Mouse (Mus musculus) spleen, postnatal 14 days (tissue): ENCODE results near the gene Btnl6.
"Not testable (repeated sequence)": the region's sequence is repeated elsewhere in the genome, so short reads cannot be mapped to it uniquely, and the experiment has no call there.

Experiments used
- DNase-seq, 2 experiments: peaks; one replicate each; pipeline ENCODE4 v3.0.0; 2021 to 2022; ENCODE audit warnings: low spot score in 2 of 2

Gene Btnl6

DNA sequence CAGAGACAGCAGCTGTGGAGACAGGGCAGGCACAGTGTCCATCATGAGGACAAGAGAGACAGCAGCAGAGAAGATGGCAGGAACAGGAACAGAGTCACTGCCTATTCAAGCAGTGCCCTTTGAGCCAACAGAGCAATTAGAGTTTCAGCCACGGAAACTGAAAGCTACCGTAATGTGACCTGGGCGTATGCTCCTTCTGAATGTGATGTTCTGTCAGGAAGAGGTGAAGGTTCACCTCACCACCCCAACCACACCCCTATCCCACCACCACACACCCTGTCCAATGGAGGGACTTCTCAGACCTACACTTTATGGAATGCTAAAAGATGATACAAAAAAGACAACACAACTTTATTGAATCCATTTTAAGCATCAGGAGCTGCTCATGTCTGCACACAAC is 19.8 kb downstream of the Btnl6 start:
- not testable (repeated sequence) for DNase-seq

GRCm38 (mm10) chr17:34496539-34496938 is 20.6 kb downstream of the Btnl6 start:
- DNase-seq: no peak

DNA sequence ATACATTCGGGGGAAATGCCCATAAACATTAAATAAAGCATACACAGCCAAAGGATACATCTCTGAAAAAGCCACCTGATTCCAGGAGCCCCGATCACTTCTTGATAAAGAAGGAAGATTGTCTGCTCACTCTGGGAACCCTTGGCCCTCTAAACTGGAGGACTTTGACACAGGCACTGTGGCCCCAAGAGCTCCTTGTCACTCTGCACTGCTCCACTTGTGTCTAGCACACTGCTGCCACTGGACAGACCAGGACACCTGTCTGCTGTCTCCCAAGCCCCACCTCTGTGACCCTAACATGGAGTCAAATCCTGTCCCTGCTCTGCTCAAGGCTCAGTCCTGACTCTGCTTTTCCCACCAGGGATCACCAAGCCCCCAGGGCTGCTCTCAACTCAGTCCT is 22.0 kb downstream of the Btnl6 start:
- DNase-seq: not testable (repeated sequence)

DNA sequence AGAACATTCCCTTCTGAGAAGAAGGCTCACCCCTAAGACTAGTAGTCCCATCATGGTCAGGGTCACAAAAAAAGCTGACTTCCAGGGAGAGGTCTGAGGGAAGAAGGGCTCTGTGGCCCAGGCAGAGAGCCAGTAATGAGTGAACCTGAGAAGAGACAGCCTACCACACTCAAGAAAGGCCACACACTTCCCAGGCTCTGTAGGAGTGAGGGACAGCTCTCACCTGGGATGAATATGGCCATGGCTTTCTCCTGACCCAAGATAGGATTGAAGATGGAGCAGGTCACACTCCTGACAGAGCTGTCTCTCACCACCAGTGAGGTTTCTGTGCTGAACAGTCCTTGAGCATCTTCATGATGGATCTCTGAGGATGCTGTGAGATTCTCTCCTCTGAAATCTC is 24.4 kb downstream of the Btnl6 start:
- DNase-seq: no peak

DNA sequence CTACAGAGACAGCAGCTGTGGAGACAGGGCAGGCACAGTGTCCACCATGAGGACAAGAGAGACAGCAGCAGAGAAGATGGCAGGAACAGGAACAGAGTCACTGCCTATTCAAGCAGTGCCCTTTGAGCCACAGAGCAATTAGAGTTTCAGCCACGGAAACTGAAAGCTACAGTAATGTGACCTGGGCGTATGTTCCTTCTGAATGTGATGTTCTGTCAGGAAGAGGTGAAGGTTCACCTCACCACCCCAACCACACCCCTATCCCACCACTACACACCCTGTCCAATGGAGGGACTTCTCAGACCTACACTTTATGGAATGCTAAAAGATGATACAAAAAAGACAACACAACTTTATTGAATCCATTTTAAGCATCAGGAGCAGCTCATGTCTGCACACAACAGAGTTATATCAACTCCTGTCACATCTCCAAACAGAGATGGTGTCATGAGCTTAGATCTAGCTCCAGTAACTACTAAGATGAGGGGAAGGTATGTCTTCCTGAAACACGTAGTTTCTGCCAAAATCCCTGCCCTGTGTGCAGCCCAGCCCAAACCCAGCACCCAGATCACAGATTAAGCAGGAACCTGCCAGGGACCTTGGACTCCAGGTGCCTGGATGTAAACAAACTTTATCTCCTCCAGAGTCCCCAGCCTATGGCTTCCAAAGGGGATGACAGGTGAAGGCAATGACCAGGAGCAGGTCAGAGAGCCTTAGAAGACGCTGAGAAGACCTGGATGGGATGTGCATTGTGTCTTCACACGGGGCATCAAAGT is 39.7 kb downstream of the Btnl6 start, which contains the start of gene Btnl4:
TSS of gene Btnl4 (minus strand) at position 81 of the 776 bp plus-strand sequence.
- not testable (repeated sequence) for DNase-seq

- DNase-seq: no peak
Measured at GRCm38 (mm10) chr17:34476427-34476826, 40.7 kb downstream of the Btnl6 start.

- no peak for DNase-seq
Measured at GRCm38 (mm10) chr17:34475060-34475459, 42.1 kb downstream of the Btnl6 start.

- DNase-seq: no peak
Measured at GRCm38 (mm10) chr17:34470491-34470890, 46.7 kb downstream of the Btnl6 start.

DNA sequence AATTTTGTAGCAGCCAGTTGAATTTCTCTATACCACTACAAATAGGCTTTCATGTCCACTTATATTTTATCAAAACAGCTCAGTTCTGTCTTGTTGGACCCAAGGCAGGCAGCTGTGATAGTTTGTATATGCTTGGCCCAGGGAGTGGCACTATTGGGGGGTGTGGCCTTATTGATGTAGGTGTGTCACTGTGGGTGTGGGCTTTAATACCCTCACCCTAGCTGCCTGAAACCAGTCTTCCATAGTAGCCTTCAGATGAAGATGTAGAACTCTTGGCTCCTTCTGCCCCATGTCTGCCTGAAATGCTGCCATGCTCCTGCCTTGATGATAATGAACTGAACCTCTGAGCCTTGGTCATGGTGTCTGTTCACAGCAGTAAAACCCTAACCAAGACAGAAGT is 51.2 kb downstream of the Btnl6 start:
- DNase-seq: not testable (repeated sequence)

DNA sequence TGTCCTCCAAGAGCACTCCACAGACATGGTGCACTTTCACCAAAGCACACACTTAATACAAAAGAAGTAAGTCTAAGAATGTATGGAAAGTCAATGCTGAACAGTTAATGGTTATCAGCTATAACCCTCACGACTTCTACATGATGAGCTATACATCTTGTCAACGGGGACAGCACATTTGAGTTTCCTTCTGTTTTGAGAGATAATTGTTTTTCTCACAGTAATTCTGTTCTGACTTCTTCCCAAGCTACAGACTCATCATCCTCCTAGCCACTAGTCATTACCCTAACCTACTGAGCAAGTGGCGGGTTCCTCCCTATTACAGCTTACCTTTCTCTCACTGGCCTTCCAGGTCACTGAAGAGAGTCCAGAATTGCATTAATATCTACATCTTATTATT is 57.9 kb downstream of the Btnl6 start:
- DNase-seq: no peak
